Mouse (Mus musculus) c-Kit-negative CD71-positive TER-119-positive erythroid progenitor cells, embryonic 14.5 days (primary cell): ENCODE data around the gene Glyctk.
"Not testable (repeated sequence)": the region's sequence is repeated elsewhere in the genome, so short reads cannot be mapped to it uniquely, and the experiment has no call there.

Experiments used
- DNase-seq: peaks from one replicate; pipeline ENCODE4 v3.0.0-alpha.2; 2013; ENCODE audit warnings: low read depth, low spot score

The Glyctk gene

DNA sequence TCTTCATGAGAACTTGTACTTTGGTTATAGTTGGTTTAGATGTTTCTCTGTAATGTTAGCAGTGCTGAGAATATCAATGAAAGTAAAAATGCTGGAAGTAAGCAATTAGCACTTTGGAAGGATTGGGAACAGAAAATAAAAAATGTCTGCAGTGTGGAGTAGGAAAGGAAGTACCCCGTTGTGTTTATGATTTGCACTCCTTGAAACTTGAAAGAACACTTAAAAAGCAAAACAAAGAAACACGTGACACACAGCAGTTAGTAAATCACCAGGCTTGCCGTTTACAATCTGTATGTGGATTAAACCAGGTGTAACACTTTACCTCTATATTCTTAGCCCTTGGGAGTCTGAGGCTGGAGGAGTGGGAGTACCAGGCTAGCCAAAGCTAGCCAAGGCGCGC, 18.8 kb upstream of the Glyctk start:
- no peak for DNase-seq

- DNase-seq, result no peak
Observed at GRCm38 (mm10) chr9:106175552-106176200, 17.7 kb upstream of the Glyctk start.

GRCm38 (mm10) chr9:106173363-106173762, 15.4 kb upstream of the Glyctk start:
- no peak for DNase-seq

DNA sequence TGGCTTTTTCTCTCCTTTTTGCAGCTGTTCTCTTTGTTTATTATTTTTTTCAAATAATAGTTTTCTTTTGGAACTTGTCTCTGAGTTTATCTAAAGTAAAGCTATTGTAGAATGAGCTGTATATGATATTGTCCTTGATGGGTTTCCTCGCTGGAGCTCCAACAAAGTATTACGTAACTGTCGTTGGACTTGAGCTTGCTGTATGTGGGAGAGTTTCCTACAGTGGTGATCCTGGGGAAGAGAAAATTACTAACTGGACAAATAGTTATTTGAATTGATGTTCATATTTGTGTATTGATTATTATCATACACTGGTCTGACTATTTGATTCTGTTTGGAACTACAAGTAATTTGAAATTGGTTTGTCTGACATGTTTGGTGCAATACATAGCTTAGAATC, 14.6 kb upstream of the Glyctk start:
- no peak for DNase-seq

DNA sequence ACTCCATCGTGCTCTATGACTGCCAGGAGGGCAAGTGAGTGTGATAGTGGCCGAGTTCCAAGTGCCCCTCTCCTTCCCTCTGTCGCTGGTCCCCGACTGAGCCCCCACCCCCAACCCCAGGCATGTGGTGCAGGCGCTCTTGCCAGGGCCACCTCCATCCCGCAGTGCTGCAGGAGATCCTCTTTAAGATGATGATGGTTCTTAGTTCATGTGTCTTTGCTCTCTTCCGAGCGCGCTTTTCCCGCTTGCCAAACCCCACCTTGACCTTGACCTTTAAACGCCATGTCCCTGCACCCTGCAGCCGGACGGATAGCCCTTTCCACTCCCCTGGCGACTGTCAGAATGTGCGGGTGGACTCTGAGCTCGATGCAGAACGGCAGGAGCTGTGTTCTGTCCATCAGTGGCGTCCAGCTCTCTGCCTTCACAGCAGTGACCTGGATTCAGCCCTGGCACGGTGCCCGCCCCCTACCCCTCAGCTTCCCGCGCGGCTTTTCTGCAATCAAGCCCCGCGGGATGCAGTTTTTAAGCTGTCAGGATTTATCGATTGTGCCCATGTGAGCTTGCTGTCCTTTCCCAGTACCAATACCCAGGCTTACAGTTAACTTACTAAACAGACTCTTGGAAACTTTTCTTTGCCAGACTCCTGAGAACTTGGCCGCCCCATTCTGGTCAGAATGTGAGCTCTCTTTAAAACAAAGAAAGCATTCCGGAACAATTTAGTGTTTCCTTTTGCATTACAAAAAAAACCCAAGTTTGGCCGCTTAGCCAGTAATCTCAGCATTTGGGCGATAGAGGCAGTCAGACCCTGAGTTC, 13.6 kb upstream of the Glyctk start:
- DNase-seq, result no peak

- peak; percentile 88 for DNase-seq
Observed at GRCm38 (mm10) chr9:106170556-106171345, 12.8 kb upstream of the Glyctk start, which contains the start of gene Wdr82. Wdr82 (plus strand) TSS chr9:106170928.

DNA sequence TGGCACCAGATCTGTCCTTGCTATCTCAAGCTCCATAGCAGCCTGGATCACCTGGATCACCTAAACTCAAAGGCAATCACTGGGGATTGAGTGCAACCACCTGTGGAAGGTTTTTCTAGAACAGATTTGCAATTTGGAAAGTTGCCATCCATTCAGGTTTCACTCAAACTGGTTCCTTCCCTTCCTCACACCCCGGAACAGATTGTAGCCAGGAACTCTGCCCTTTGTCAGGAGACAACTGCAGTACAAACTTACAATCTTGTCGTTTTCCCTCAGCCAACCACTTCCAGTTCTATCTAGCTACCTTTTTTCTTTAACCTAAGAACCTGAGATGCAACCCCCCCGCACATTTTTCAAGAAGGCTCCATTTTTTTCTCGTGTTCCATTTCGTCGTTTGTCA, 12.0 kb upstream of the Glyctk start:
- DNase-seq, result no peak

GRCm38 (mm10) chr9:106169006-106169405, 11.1 kb upstream of the Glyctk start:
- not testable (repeated sequence) for DNase-seq

DNA sequence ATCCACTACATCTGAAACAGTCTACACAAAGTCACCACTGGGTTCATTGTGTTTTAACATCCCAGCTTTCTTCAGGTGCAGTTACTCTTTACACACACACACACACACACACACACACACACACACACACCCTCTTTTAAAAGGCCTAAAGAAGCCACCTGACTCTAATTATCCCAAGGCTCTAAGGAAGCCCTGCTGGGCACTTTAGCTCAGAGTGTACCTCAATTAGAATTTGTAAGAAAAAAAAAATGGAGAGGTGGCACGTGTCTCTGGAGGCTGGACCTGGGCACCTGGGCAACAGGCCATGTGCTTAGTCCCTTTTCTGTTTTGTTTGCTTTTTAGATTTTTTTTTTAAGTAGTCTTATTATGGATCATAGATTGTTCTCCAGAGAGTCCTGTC, 9.8 kb upstream of the Glyctk start:
- no peak for DNase-seq

DNA sequence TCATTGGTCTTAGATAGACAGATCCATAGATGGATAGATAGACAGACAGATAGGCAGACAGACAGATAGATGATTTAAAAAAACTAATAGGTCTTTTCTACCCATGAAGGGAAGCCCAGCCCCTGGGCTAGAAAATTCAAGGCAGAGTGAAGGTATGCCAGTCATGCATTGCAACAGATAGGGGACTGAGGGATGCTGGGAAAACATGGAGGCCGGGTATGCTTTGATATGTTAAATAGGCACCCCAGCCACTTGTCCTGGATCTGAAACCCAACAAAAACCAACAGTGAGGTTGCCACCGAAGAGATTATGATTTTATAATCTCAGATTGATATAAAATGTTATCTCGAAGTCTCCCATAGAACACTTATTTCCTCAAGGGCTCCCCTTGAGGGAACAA, 9.3 kb upstream of the Glyctk start:
- DNase-seq, result no peak

GRCm38 (mm10) chr9:106166709-106167108, 8.8 kb upstream of the Glyctk start:
- no peak for DNase-seq

DNA sequence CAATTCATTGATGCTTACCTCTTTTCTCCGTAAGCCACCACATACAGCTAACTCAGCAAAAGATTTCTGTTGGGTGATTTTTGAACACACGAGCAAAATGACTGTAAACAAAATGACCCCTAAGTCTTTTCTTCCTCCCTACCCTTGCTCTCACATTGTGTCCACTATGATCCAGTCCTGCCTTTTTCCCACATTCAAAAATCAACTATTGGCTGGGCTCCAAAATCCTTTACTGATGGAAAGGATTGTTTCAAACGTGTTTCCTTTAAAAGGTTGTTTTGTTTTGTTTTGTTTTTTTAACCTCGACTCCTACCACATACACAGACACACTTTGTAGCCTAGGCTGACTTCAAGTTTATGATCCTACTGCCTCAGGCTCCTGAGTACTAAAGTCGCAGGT, 2.5 kb upstream of the Glyctk start:
- DNase-seq, result no peak

GRCm38 (mm10) chr9:106159784-106160301, 1.9 kb upstream of the Glyctk start:
- DNase-seq, result peak; percentile 79

DNA sequence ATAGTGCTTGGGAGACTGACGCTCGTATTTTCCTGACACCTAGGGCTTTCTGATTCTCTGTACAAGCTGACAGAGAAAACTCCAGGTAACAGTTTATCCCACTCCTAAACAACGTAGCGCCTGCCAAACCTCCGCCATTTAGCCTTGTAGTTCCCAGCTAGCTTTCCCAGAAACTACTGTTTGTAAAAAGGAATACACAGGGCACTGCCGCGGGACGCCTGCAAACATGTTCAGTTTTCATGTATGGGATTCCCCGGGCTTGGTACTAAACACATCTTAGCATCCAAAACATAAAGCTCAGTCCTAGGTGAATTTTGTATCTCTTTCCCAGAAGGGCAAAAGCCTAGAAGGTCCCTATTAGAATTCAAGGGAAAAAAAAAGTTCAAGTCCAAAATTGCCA, 1.3 kb upstream of the Glyctk start:
- no peak for DNase-seq

GRCm38 (mm10) chr9:106157623-106157925, 364 bp downstream of the Glyctk start:
- no peak for DNase-seq

DNA sequence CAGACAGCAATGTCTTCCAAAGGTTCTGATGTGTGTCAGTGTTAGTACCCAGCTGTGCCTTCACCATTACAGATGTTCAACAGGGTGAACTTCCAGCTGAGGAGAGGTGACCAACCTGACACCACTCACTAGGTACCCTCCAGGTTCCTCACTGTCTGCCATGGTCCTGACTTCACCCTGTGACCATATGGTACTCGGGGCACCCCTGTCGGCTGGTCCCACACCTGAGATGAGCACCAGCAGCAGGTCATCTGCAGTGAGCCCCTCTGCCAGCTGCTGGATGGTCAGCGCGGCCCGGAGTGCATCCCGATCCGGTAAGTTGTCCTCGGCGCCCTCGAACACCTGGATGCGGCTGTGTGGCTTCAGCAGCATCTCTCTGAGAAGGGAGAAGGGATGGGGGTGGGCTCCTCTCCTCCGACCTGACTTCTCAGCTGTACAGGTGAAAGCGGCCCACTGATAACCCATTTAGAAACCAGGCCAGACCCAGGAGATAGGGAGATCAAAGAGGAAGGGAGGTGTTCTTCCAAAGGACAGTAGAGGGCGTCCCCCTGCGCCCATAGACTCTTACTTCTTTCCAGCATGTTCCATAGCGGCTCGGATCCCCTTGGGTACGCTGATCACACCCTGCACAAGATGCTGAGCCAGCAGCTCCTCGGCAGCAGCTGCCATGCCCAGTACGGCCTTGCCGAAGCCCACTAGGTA, 866 bp downstream of the Glyctk start:
- no peak for DNase-seq

DNA sequence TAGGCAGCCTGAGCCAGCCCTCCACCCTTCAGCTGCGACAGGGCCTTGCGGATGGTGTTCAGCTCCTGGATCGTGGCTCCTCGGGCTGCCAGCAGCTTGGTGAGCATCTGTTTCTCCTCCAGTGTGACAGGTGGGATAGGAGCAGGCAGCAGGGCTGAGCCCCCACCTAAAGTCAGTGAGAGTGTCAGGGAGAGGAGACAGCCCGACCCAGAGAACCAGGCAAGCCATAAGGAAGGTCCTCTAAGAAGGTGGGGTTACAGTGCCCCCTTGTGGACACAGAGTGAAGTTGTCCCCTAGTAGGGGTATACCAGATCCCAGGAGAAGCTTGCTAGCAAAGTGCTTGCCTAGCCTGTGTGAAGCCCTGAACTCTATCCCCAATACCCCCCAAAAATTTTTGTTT, 1.5 kb downstream of the Glyctk start:
- DNase-seq, result peak; percentile 64

DNA sequence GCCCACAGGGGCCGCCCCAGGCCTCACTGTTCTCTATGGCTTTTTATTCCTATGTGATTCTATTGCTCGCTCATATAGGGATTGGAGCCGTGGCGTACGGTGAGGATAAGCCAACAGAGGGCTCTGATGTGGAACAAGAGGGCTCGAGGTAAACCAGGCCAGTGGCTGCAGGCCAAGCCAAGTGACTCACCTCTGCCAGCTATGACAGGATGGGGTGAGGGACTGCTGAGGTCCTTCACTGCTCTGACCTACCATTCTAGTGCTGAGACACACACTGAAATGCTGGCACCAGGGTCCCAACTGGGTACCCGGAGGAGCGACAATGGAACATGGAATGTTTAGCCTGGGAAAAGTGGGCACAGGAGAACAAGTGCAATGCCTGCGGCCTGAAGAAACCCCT, 3.8 kb downstream of the Glyctk start:
- DNase-seq, result no peak

DNA sequence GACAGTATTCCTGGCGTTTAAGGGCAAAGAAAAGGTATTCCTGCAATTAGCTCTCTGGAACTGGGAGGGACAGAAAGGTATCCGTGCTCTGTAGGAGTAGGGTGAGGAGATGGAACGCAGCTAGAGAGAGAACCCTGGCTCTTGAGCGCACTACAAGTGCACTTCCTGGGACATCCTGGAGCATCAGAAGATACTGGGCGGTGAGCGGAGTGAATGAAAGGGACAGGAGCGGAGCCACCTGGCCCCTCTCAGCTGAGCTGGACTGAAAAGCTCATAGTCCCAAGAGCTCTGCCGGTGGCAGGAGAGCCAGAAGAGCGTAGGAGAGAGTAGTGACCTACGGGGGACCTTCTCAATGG, 8.6 kb downstream of the Glyctk start:
- no peak for DNase-seq

DNA sequence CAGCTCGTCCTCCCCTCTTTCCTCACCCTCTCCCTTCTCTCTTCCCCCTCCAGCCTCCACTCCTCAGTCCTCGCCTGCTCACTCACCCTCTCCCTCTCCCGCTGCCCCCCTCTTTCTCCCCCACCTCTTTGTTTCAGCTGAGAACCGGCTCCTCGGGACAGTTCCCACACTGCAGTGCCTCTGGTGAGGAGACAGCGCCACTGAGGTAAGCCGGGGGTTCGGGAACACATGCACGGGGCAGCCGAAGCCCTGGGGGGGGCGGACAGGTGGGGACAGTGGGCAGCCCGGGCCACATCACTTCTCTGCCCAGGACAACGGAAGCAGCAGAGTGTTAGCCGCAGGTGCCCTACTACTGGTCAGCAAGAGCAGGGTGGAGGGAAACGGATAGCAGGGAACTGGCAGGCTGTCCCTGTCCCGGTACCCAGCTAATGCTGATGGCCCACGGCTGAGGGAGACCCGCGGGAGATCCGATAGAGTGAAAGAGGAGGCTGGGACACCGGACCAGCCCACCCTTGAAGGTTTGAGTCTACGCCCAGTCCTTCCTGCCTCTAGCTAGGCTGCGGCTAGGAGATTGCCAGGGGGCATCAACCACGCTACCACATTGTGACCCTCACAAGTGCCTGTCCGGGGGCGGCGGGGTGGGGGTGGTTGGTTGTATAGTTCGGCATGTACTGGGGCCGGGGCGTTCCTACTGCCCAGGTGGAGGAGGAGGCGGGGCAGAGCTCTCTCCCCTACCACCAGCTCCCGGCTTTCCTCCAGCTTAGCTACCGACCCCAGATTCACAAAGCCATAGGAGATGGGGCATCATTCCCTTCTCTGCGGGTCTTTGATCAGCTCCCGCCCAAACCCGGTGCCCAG, 9.2 kb downstream of the Glyctk start:
- DNase-seq, result no peak

DNA sequence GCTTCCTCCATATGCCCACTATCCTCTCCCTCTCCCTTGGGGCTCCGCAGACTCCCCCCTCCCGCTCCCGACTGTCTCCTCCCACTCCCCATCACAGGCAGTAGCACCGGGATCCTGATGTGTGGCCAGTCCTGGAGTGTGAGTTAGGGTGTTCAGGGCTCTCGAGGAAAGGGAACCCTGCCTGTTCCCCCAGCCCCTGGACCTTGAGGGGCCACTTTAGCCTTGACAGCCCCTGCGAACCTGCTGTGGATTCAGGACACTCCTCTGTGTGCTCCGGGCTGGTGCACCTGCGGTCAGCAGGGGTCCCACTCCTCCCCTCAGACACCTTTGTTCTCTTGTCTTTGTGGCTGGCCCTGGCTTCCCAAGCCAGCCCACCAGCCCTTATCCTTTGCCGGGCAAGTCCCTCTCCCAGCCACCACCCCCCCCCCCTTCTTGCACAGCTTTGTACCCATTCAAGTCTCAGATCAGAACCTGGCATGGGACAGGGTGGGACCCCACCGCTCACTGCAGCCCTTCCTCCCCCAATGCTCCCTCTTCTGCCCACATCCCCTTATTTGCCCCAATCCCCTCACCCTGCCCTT, 10.0 kb downstream of the Glyctk start:
- DNase-seq, result no peak
